Mouse (Mus musculus) gastrocnemius, adult 2 months (tissue): Measurements from ENCODE around the gene Ptpn1. TPM values are rescaled to one million over a fixed set of nuclear protein-coding genes. Genes with fewer than 3 reads are reported as not detected.

Experiments
- DNase-seq: peaks from one replicate; pipeline ENCODE4 v3.0.0; 2022
- H3K27ac ChIP-seq: fragments of 200-600 bp; 2 replicates; pipeline ENCODE4 v1.8.1; 2022; ENCODE audit warnings: mild to moderate bottlenecking
- H3K4me3 ChIP-seq: fragments of 200-600 bp; 2 replicates; pipeline ENCODE4 v1.8.1; 2022; ENCODE audit warnings: mild to moderate bottlenecking, moderate library complexity
- CTCF ChIP-seq: fragments of 200-600 bp; IDR thresholded peaks from 2 replicates; pipeline ENCODE4 v1.8.1; 2022; ENCODE audit warnings: antibody characterized with exemption, mild to moderate bottlenecking, moderate library complexity
- intact Hi-C: fragments of 180-260 bp; cut with DNase I; formaldehyde crosslinking; loops from one replicate; pipeline ENCODE4 v1.15.1; 2025
- total RNA-seq, 2 experiments: library from RNA; stranded (reverse); gene quantifications; 2 replicates each; pipeline ENCODE4 v1.2.3; 2021

Ptpn1 gene
- total RNA-seq, 2 experiments from 2014 or later, result 15.4 to 19.6 TPM

DNA sequence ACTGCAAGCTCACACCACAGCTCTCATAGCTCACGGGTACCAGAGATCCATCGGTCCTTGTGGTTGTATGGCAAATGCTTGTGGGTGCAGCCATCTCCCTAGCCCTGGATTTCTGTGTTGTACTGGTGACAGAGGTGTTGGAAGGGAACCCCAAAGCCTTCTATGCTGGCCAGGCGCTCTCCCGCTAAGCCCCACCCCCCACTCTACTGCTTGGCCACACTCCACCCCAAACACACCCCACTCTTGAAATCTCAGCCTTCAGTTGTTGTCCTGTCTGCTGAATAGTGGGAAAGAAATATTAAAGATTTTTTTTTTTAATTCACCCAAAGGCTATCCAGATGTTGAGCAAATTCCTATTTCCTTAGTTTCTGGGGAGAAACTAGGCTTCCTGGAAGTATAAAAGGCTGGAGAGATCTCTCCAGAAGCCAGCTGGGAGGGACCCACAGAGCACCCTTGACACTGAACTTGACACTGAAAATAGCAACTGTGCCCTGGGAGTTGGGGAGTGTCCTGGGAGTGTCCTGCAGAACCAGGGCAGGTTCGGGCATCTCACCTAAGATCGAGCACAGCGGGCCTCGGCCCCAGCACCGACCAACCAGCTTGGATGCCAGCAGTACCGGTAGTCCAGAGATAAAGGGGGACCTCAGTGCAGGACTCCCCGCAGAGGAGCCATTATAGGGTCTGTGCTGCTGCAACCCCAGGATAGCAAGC is 28.5 kb upstream of the Ptpn1 start:
- no peak for DNase-seq
- intact Hi-C loops, result loop anchor here (10.0 kb wide), 1 partner anchor 81 kb away; no protein-coding TSS in a partner anchor
- no peak overlapping the region for H3K4me3 ChIP-seq
- no peak for TF ChIP-seq CTCF
- no peak overlapping the region for H3K27ac ChIP-seq

DNA sequence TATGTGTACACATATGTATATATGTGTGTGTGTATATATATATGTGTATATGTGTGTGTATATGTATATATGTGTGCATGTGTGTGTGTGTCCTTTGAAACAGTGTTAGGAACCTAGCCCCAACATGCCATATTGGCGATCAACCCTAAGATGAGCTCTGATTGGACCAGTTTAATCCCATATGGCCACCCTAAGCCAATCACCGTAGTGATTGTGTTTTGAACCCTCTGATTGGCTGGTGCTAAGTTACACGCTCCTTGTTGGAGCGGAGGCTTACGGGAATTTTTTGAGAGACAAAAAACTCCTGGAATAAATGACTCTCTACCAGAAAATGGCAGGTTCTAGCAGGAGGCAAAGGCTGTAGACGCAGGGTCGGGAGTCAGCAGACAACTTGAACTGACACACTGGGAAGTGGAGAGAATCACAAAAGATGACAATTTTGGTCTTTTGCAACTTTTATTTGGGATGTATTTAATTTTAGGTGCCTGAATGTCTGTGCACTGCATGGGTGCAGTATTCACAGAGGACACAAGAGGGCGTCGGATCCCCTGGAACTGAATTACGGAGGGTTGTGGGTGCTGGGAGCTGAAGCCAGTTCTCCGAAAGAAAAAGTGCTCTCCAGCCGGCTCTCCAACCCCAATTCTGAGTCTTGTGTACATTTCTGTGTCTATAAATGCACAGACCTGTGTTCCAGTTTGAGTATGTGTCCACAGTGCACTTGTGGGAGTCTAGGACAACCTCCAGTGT is 27.1 kb upstream of the Ptpn1 start:
- no peak overlapping the region for H3K4me3 ChIP-seq
- DNase-seq, result no peak
- intact Hi-C loops, result loop anchor here (10.0 kb wide), 1 partner anchor 80 kb away; no protein-coding TSS in a partner anchor
- no peak overlapping the region for H3K27ac ChIP-seq
- peak; percentile 37 for TF ChIP-seq CTCF

DNA sequence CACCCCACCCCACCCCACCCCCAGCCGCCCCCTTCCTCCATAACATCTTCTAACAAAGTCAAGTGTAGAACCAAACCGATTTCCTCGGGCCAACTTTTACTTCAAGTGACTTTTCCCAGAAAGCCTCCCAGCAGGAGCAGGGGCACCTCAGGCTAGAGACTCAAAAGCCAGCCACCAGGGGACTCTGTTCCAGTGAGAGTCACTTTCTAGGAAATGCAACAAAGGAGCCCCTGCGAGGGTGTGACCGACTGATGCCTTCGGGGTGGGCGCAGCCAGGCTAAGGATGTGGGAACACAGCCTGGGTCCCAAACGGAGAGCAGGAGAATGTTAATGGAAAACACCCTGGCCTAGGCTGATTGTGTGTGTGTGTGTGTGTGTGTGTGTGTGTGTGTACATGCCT is 26.3 kb upstream of the Ptpn1 start:
- no peak for TF ChIP-seq CTCF
- Histone ChIP-seq H3K27ac (no peak overlapping the region), H3K4me3 (no peak overlapping the region)
- intact Hi-C loops, result loop anchor here (10.0 kb wide), 1 partner anchor 79 kb away; no protein-coding TSS in a partner anchor
- DNase-seq, result no peak

DNA sequence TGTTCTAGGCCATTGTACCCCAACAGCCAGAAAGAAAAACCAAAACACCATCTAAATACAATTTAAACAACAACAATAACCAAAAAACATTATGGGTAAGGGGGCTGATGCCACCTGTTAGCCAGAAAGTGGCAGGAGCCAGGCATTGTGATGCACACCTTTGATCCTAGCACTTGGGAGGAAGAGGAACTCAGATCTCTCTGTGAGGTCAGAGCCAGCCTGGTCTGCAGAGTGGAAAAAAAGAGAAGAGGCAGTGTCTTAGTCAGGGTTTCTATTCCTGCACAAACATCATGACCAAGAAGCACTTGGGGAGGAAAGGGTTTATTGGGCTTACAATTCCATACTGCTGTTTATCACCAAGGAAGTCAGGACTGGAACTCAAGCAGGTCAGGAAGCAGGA is 25.1 kb upstream of the Ptpn1 start:
- Histone ChIP-seq H3K27ac (no peak overlapping the region), H3K4me3 (no peak overlapping the region)
- intact Hi-C loops, result loop anchor here (10.0 kb wide), 1 partner anchor 78 kb away; no protein-coding TSS in a partner anchor
- no peak for DNase-seq
- no peak for TF ChIP-seq CTCF

DNA sequence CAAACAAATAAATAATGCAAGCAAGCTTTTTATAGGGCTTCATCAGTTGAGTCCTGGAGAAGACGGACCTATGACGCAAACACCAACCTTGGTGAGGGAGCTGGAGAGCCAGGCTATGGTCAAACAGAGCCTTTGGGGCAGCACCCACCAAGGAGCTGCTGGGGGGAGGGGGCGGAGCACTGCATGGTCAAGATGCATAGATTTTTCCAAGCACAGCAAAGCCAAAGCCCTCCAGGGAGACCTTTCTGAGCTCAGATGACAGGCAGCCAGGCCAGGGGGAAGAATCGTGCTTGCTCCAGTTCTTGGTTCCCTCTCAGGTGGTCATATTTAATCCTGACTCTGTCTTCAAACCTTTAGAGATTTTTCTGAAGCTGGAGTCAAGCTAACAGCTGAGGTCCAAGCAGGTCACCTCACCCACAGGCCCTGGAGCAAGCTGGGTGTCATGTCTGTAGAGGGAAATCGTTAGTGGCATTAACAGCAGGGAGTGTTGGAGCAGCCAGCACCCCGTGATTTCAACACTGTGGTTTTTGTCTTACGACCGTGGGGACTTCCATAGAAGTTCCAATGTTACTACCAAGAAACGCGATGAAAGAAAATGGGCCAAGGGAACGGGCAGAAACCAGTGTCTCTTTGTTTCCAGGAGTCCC is 22.2 kb upstream of the Ptpn1 start:
- DNase-seq, result no peak
- no peak overlapping the region for H3K27ac ChIP-seq
- intact Hi-C loops, result loop anchor here (10.0 kb wide), 1 partner anchor 75 kb away; no protein-coding TSS in a partner anchor

DNA sequence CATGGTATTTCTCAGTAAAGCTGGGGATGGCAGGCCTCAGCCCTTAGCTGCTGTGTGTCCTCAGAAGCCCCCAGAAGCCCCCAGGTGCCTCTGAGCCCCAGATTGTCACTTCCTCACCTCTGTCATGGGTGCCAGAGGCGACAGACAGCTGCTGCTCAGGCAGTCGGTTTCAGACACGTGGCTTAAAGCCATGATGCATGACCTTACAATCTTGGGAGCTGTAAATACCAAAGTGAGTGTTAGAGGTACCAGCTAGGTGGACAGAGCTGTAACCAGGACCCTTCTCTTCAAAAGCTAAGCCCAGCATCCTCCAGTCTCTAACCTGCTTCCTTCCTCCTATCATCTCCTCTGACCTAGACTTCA is 21.7 kb upstream of the Ptpn1 start:
- intact Hi-C loops, result no loop called here

More for the DNA sequence above, 22.2 kb upstream of the Ptpn1 start:
- H3K4me3 ChIP-seq, result no peak overlapping the region
- no peak for TF ChIP-seq CTCF

DNA sequence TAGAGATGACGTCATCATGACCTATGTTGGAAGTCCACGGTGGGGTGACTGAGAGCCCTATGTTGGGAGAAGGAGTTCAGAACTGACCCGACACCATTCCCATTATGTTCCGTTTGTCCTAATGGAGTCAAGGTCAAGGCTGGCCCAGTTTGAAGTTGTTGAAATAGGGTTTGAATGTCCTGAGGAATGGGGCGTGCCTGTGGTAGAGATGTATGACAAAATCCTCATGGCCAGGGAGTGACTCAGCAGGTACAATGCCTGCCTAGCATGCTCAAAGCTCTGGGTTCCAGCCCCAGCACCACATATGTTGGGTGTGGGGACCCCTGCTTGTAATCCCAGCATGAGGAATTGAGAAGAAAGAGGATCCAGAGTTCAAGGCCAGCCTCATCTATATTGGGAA is 20.3 kb upstream of the Ptpn1 start:
- no peak for DNase-seq
- Histone ChIP-seq H3K27ac (no peak overlapping the region), H3K4me3 (no peak overlapping the region)
- no peak for TF ChIP-seq CTCF
- intact Hi-C loops, result no loop called here

More for the DNA sequence above, 21.7 kb upstream of the Ptpn1 start:
- TF ChIP-seq CTCF, result no peak
- no peak overlapping the region for H3K27ac ChIP-seq
- no peak for DNase-seq
- H3K4me3 ChIP-seq, result no peak overlapping the region

DNA sequence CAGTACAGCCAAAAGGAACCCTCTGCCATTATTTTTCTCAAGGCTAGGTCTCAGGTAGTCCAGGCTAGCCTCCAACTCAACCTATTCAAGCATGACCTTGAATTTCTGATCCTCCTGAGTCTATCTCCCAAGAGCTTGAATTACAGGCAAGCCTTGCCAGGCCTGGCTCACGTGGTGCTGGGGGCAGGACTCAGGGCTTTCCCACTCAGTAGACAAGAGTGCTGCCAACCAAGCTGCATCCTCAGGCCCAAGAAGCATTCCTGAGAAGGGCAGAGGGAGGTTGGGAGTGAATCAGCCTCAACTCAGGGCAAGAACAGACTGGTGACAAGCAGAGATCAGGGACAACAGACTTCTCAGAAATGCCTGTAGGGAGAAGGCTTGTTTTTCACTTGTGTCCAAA is 12.8 kb upstream of the Ptpn1 start:
- intact Hi-C loops, result no loop called here
- H3K27ac ChIP-seq, result peak overlapping the region; percentile 43
- DNase-seq, result peak; percentile 67
- no peak overlapping the region for H3K4me3 ChIP-seq
- TF ChIP-seq CTCF, result no peak

DNA sequence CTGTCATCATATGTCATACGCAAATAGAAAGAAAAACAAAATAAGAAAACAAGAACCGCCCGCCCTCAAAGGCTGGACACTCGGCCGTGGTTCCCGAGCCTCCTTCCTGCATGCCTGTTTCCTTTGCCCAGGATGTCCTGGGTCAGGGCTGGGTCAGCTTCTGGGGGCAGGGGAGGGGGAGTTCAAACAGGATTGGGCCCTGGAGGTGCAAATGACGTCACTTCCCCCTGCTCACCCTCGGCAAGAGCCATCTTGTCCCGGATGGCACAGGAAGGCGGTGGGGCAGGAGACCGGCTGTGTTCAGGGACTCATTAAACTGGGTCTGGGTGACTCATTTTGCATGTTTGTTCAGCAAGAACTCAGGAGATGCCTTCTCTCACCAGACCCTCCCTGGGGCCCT is 11.8 kb upstream of the Ptpn1 start:
- Histone ChIP-seq H3K4me3 (no peak overlapping the region), H3K27ac (no peak overlapping the region)
- no peak for TF ChIP-seq CTCF
- no peak for DNase-seq
- intact Hi-C loops, result no loop called here

DNA sequence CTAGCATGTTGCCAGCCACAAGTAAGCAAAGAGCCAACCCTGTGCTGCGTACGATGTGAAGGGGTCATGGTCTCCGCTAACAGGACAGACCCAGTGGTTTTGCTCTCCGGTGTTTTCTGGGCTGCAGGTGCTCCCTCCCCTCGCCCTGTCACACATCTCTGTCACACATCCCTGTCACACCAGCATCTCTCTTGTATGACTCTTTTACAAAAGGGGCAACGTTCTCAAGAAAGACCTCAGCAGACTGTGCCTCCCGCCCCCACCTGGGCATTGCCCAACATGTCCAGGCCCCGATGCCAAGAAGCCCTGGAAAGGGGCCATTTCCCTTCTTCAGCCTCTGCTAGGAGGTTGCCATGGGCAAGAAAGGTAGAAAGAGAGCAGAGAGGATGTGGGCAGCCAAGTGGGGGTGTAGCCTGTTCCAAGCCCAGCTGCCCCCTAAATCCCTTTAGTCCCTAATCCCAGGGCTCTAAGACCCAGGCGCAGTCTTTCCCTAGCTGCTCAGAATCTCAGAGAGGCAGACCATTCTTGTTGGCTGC is 10.8 kb upstream of the Ptpn1 start:
- intact Hi-C loops, result no loop called here

DNA sequence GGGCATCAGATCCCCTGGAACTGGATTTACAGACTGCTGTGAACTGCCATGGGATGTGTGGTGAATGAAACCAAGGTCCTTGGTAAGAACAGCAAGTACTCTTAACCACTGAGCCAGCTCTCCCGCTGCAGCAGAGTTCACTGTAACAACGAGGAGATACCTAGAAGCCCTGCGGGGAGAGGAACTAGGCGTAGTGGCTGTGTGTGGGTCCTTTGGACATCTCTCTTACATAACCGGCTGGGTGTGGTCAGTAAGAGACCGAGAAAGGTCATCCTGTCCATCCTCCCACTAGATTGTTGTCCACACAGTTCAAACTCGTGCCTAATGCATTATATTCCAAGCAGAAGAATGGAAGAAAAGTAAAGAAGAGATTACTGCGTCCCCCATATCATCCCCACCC is 10.0 kb upstream of the Ptpn1 start:
- DNase-seq, result no peak
- Histone ChIP-seq H3K4me3 (no peak overlapping the region), H3K27ac (no peak overlapping the region)
- intact Hi-C loops, result no loop called here
- TF ChIP-seq CTCF, result no peak

More for the DNA sequence above, 10.8 kb upstream of the Ptpn1 start:
- H3K4me3 ChIP-seq, result no peak overlapping the region
- no peak for TF ChIP-seq CTCF
- no peak overlapping the region for H3K27ac ChIP-seq
- DNase-seq, result no peak

DNA sequence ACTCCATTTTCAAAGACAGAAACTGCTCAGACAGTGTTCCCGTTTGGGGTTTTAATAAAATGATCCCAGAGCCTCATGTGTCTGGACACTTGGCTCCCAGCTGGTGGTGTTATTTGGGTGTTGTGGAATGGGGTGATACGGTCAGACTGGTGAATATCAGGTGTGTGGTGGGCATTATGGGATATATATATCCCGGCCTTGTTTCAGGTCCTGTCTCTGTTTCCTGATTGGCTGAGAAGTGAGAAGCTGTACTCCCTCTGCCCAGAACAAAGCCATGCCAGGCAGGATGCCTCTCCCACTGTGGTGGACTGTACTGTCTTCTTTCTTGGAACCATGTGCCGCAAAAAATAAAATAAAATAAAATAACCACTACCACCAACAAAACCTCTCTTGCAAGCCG is 7.8 kb upstream of the Ptpn1 start:
- no peak for DNase-seq
- intact Hi-C loops, result no loop called here
- no peak overlapping the region for H3K4me3 ChIP-seq
- no peak for TF ChIP-seq CTCF
- H3K27ac ChIP-seq, result peak overlapping the region; percentile 89
